Mouse (Mus musculus) cerebellum, adult 8-10 months (tissue): ENCODE results near the gene Cc2d2b.
A peak's percentile ranks its signal among the peaks of the same experiment; 100 is the strongest.

Source experiments
- DNase-seq: peaks from one replicate; pipeline ENCODE4 v3.0.0; 2022

Gene Cc2d2b

DNA sequence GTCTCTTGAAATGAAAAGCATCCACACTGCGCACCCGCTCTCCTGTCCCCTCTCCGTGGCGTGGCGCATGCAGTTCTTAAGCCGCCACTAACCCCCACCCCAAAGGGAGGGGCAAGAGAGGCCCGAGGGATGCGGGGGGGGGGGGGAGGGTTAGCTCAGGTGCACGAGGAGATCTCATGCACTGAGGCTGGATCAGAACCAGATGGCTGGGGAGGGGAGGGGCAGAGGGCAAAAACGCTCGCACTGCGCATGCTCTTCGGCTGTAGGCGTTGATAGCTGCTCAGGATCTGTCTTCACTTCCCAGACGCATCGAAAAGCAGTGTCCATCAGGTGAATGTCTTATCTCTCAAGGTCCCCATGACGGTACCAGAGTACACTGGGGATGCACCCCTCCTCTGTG lies at the start of gene Cc2d2b:
Gene Cc2d2b (plus strand): TSS at position 195 of the 400 bp plus-strand sequence.
- DNase-seq: no peak

DNA sequence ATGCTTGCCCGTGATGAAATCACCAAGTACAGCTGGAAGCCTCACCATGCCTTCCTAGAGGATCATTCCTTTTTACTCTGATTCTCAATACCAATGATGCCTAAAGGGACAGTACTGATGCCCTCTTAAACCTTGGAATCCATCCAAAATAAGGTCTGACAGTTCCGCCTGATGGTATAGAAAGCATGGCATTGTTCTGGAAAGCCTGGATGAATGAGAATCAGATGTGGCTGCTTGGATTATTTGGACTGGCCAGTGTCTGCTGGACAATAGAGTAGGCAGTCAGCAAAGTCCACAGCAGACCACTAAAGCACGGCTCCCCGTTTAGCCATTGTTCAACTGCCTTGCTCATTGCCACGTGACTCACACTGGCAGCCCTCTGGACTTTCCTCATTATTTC lies 48.7 kb upstream of the Cc2d2b start:
- DNase-seq: no peak

DNA sequence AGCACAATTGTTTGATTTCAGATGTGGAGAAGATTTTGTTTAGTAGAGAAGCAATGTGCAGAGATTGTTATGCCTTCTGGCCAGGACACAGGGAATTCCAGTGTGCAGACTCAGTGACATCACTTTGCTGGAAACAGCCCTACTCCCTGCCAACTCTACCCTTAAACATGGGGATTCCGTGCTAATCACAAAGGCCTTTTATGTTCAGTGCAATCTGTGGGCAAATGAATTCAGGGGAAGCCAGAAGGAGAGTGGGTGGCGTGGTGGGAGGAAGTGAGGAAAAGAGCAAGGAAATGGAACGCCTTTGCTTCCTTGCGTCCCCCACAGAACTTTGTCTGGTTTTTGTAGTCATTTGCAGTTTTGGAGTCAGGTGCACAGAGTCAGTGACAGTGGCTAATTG lies 46.1 kb upstream of the Cc2d2b start:
- no peak for DNase-seq

DNA sequence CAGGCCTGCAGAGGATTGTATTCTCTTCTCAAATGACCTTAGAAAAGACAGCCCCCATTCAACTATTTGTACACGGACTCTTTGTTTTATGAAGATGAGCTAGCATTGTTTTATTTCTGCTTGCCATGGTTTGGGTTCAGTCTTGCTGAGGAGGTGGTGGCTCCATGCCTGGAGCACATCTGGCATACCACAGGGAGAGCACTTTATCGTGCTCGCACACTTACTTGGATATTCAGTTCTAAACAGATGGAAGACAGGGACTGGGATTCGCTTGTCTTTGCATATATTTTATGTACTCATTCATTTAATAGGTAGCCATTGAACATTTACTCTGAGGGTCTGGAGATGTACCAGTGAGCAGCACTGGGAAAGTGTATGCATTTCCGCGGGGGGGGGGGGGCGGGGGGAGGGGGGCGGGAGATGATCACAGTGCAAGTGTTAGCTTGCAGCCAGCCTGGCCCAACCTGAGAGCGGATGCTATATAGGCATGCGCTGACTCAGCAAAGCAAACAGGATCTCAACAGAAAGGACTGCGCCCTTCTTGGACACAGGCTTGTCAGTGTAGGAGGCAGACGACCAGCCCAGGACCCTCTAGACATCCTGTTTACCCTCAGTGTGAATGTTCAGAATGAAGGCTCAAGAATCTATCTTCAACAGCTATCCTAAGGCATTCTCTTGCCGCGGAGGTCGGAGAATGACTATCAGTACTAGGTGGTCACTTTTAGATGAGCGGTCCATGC lies 35.5 kb upstream of the Cc2d2b start:
- DNase-seq: no peak

DNA sequence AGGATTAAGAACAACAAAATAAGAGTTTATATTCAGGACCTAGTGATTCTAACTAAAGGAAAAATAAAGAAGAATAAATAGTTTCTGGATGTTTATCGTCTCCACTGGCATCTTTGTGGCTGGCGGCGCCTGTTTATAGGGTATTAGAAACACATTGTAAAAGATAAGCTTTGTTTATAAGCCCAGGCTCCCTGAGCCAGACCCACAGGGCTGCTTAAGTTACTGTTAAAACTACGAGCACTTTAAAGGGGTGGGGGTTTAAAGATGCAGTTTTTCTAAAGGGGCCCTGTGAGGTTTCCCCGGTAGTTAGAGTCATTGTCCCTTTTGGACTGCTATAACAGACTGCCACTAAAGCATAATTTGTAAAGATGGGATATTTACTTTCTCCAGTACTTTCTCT lies 33.9 kb upstream of the Cc2d2b start:
- no peak for DNase-seq

DNA sequence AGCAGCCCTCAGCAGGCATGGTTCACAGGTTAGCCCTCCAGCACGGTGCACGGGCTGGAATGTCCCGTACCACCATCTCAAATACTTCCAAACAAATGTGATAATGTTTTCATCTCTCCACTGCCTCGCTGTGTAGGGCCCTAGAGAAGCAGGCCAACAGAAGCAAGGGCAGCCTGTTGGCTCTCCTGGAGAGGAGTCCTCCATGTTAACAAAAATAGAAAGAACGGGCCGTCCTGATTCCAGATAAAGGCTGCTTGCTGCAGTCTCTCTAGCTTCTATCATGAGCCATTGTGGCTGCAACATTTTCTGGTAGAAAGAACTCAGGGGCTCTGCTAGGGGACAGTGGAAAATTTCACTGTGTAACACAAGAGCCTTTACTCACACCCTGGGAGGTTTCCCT lies 31.6 kb upstream of the Cc2d2b start:
- no peak for DNase-seq

DNA sequence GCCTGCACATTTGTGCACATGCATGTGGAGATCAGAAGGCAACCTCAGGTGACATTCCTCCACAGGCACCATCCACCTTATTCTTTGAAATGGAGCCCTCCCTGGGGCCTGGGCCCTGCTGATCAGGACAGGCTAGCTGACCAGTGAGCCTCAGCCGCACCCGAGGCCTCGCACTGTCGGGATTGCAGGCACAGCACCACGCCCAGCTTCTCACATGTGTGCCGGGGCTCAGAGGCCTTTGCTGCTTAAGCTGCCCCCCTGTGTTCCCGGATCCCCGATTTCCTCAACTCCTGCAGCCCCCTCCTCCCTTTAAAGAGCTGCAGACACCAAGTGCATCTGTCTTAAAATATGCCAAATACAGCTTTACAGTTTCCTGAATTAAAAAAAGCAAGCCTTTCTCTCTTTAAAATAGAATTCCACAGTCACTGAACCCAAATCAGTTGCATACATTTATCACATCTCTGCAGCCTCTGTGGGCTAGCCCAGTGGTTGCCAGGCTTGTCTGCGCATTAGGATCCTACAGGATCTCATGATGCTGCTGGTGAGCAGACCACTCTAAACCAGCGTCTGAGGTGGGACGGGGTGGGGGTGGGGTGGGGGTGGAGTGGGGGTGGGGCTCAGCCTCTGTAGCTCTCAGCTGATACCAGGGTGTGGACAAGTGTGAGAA lies 29.0 kb upstream of the Cc2d2b start:
- DNase-seq: no peak

DNA sequence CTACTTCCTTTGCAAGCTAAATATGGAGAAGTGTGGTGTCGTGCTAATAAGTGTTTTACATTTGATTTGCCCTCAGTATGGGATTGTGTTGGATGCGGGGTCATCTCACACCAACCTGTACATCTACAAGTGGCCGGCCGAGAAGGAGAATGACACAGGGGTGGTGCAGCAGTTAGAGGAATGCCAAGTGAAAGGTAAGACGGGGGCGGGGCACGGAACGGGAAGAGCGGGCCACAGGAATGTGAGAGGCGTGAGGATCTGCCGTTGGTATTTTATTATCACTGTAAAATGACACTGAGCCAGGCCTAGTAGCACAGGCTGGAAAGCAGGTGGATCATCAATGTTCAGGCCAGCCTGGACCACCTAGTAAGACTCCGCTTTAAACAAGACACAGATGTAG lies 28.2 kb upstream of the Cc2d2b start:
- no peak for DNase-seq

DNA sequence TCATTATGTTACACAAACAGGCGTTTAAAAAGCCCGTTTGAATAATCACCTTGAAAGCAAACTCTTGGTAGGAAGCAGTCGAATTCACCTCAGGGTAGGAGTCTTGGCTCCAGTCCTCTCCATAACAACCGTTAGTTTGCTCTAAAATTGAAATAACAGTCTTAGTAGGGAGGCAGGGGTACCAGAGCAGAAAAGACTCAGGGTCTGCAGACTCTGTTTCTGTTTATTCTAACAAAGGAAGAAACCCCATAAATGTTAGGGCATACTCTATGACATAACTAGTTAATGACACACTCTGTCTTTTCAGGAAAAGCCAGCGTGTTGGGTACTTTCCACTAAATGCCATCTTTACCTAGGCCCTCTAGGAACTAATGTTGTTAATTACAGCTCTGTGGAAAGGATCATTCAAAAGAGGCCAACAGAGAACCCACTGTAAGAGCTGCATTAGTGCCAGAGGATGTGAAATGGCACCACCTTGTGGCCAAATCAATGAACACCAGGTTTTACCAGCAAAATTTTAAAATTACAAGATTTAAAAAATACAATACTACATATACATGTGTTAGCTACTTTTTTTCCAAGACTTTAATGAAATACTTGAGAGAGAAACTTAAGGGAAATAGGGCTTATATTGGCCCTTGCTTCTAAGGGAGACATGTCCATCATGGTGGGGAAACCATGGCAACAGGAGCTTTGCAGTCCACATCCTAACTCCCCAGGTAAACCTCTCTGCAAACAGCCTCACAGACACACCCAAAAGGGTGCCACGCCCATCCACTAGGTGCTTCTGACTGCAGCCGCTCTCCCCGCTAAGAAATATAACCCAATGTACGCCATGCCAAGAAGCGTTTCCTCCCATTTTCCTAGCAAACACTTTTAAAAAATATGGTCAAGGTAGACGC lies 26.2 kb upstream of the Cc2d2b start:
- peak; percentile 33 for DNase-seq

DNA sequence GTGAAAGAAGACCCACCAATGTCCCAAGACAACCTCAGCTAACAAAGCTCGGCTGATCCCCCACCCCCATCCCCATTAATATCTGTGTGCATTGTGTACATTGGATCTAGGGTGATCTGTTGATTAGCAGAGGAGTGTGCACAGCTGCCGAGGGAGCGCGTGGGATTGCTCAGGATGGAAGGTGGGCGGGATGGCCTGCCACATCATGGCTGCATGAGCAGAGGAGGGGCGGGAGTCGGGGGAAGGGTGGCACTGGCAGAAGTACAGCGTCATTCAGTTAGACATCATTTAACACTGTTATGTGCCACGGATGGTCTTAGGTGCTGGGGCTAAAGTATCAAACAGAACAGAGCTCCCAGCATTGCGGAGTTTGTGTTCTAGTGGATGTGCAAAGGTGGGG lies 25.0 kb upstream of the Cc2d2b start:
- DNase-seq: no peak

DNA sequence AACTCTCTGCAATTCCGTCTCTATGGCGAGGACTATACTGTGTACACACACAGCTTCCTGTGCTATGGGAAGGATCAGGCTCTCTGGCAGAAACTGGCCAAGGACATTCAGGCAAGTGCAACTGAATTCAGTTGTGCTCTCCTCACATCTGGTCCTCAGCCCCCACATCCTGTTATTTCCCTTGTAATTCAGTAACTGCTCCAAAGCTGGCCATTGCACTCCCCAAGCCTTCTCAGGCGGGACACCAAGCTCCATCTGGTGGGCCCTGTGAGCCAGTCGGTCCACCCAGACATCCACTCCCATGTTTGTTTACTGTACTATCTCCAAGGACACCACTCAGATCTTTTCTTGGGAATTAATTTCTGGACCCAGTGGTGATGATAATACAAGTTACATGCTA lies 22.4 kb upstream of the Cc2d2b start:
- no peak for DNase-seq

DNA sequence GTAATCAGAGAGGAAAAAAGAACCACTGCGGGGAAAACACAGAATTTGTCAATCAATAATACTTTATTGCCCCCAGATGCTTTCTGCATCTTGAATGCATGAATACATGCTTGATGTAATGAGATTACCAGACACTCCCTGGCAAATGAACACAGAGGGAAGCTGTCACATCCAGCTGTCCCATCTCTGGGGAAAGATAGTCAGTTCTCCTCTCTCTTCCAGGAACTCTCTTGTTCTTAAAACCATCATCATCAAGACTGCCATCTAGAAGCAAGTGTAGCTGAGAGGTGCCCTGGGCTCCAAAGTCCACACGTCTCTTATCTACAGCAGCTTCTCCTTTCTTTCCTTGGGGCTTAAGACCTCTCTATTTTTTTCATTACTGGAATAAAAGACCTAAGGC lies 21.9 kb upstream of the Cc2d2b start:
- no peak for DNase-seq

DNA sequence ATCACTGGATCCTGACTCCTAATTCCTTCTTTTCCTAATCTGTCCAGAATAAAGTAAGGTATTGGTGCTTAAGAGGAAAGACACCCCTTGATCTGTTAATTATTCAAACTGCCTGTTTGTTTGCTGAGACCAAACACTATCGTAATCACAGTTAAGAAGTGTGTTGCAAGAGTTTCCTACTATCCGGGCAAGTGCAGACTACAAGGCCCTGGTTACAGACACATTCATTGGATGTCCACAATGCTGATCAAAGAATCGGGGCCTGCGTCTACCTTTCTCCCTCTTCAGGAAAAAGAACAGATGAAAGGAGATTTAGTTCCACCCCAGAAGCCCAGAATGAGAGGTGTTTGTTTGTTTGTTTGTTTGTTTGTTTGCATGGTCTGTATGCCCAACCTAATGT lies 20.3 kb upstream of the Cc2d2b start:
- no peak for DNase-seq

DNA sequence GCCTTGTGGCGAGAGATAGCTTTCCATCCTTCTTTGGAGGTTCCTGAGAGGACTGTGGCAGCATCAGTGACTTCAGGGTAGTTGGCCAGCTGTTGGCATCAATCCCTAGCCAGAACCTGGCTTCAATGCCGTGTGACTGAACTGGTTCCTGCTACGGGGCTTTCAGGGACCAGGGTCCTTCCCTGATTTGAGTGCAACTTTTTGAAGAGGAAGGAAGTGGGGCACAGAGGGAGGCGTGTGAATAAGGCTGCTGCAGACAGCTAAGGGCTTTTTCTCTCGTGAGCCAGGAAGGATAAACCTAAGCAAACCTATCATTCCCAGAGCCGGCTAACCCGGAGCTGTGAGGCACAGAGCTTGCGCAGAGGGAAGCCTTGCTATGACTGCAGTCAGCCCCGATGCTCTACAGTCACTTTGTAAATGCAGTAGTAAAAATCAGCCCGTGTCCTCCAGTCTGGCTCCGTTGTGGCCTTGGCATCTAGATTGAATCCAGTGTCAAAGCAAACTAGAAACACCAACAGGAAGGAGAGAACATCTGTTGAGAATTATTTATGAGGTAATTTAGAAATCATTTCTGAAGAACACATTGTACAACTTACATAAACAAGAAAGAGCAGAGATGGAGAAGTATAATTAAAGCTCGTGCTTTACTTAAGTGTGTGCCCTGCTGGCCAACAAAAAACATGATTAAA lies 19.7 kb upstream of the Cc2d2b start:
- no peak for DNase-seq

DNA sequence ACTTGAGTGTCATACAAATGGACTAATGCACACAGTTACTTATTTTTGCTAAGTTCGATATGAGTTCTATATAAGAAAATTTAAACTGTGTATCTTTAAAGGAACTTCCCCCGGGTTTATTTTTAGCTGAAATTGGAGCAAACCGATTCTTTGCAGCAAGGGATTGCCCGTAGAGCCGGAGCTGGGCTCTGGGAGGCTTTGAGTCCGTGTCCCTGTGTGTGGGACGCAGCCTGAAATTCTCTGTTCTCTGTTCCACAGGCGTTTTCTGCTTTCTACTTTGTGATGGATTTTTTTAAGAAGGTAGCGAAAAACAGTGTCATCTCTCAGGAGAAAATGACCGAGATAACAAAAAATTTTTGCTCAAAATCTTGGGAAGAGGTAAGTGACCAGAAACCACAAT lies 15.1 kb upstream of the Cc2d2b start:
- DNase-seq: no peak

DNA sequence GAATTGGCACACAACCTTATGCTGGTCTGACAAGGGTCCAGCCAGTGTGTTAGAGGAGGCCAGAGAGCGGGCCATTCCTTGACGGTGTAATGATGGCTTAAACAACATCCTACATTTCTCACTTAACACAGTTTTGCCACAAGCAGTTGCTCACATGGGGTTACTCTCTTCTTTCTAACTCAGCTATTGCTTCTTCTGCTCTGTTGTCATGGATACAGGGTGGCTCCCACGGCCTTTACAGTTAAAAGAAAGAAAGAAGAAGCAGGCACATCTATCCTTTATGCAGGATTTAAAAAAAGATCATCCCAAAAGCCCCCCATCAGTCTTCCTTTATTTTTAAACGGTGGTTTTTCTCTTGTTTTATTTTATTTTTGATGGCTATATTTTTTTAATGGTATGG lies 14.7 kb upstream of the Cc2d2b start:
- no peak for DNase-seq

DNA sequence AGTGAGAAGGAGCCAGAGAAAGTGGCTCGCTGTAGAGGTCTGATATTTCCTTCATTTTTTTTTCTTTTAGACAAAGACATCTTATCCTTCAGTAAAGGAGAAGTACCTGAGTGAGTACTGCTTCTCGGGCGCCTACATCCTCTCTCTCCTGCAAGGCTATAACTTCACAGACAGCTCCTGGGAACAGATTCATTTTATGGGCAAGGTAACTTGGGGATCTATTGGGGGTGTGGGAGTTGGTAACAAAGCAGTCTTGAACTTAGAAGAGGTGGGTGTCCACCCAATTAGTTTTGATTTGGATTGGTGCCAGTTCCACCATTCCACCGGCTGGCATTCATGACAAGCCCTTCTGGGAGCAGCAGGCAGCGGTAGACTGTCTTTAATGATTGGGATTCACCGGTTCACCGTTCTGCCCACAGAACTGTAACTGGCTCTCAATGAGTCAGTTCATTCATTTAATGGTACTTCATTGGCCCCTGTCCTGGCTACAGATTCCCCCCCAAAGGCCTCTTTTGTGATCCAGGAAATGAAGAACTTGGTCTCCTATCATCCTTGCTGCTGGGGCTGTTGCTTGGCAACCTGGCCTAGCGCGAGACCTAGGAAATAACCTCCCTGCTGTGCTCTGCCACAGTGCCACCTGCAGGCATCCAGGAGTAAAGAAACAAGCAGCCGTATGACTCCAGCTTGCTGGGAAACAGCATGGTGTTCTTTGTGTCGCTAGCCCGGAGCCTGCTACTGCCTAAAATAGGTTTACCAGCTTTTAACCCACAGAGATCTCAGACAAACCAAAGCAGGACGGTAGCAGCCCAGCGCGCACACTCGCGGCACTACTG lies 11.7 kb upstream of the Cc2d2b start:
- peak; percentile 38 for DNase-seq

DNA sequence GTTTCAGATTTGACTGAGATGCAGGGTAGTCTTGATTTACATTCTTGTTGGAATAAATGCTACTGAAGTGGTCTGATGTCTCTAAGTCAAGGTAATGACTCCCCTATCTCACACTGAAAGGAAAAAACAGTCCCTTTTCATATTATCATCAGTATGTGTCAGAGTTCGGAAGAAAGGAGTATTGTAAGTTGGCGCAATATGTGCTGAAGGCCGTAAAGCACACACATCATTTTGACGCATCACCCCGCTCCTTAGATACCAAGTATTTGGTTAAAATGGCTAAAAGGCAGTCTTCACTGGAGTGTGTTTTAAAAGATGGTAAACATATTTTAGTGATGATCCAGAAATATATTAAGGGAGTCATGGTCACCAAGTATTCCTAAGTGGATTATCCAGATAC lies 10.9 kb upstream of the Cc2d2b start:
- no peak for DNase-seq

DNA sequence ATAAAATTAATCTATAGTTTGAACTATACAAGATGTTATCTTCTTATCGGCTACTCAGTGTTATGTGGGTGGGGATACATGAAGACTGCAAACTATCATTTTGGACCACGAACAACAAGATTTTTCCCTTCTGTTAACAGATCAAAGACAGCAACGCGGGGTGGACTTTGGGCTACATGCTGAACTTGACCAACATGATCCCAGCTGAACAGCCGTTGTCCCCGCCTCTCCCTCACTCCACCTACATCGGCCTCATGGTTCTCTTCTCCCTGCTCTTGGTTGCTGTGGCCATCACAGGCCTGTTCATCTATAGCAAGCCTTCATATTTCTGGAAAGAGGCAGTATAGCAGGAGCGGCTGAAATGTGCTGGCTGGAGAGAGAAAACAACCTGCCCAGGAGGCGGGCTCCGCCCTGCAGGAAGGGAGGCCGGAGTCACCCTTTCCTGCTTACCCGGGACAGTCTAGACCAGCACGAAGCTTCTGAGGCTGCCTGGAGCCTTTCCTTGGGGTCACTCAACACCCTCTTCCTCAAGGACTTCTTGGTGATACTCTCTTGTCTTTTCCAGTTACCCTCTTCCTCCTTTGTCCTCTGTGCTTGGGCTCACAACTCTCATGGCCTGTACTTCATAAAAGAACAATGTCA lies 9.7 kb upstream of the Cc2d2b start:
- no peak for DNase-seq

DNA sequence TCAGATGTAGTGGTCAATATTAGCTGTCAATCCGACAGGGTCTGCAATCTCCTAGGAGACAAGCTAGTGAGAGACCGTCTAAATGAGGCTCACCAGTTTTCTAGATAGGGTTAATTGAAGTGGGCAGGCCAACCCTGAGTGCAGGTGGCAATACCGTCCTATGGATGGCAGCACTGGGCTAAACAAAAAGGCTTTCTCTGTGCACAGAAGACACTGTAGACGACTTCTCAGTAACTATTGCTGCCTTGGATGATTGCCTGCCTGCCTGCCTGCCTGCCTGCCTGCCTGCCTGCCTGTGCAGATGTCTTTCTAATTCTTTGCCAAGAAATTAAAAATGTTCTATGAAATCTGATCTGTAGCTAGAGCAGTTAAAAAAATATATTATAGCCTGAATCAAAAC lies 1.9 kb upstream of the Cc2d2b start:
- no peak for DNase-seq

DNA sequence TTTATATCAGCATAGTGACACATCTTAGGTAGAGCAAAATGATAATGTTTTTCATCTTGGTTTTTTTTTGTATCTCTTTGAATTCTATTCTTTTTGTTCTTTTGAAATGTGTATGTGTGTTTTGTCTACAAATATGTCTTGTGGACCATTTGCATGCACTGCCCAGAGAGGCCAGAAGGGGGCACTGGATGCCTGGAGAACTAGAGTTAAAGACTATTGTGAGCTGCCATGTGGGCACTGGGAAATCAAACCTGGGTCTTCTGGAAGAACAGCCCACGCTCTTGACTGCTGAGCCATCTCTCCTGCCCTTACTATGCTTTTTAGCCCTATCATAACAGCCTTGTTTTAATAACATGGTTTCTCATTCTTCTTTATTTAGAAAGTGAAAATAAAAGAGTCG lies 5.8 kb downstream of the Cc2d2b start:
- peak; percentile 5 for DNase-seq

DNA sequence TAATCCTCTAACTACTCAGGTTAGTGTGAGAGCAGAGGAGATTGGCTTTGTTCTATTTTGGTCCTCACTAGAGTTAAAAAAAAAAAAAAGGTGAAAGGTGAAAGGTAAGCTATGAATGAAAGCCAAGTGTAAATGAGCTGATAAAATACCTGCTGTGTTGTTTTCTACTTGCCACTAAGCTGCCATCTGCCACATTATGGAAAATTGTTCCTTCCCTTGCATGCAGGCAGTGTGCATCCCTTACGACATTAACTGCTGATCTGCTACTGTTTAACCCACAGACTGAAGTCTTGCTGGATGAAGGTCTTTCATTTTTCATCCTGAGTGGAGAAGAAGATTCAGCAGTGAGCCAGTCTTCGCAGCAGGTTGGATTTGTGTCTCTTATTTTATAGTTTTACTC lies 11.5 kb downstream of the Cc2d2b start:
- no peak for DNase-seq
